ENCODE assay signal across 19 mouse cellular contexts in genomic region chr10:26327291-26327690, GRCm38 (mm10). TPM values are rescaled to one million over a fixed set of nuclear protein-coding genes. Genes with fewer than 3 reads are reported as not detected.
A peak's percentile ranks its signal among the peaks of the same experiment; 100 is the strongest.
DNase-seq lines count a peak whose midpoint lies in the region; ATAC-seq and TF ChIP-seq lines count a peak whose summit lies in the region.
"Had no signal": no experiment of that assay in that cellular context is flagged by ENCODE, and none has a peak within 500 bp of the region (broad histone marks: within the 10 kb centered on the region; RNA-seq: fewer than 3 reads in every experiment).

No protein-coding gene starts in this region.

- TF ChIP-seq CTCF in midbrain, postnatal 0 days (IDR thresholded peaks at IDR 0.05): no peak
- TF ChIP-seq CTCF in kidney, adult 2 months (conservative IDR thresholded peaks at IDR 0.05; ENCODE audit: insufficient read depth, insufficient read length, low read depth, low read length): no peak

- no peak overlapping the region for H3K9ac ChIP-seq in hindbrain, embryonic 11.5 days (ENCODE audit: low read depth, low read length)
- H3K9ac ChIP-seq in forebrain, embryonic 16.5 days (replicated peaks; ENCODE audit: low read depth, low read length): no peak overlapping the region
- H3K9ac ChIP-seq in midbrain, postnatal 0 days (replicated peaks; ENCODE audit: low read length, poor library complexity, severe bottlenecking): no peak overlapping the region
- H3K9ac ChIP-seq: embryonic facial prominence, embryonic 12.5 days; hindbrain, embryonic 15.5 days had no signal

- H3K27ac ChIP-seq in hindbrain, embryonic 11.5 days (ENCODE audit: low read depth, low read length): no peak overlapping the region
- no peak overlapping the region for H3K27ac ChIP-seq in hindbrain, embryonic 10.5 days
- no peak overlapping the region for H3K27ac ChIP-seq in forebrain, embryonic 16.5 days (ENCODE audit: low read length)
- H3K27ac ChIP-seq in midbrain, embryonic 10.5 days (replicated peaks): 0 out of 2 replicates have a peak overlapping the region, but pooled peaks have one; percentile 42
- no peak overlapping the region; the same call in 1 of the 2 replicates for H3K27ac ChIP-seq in midbrain, postnatal 0 days (ENCODE audit: low read depth, low read length)
- H3K27ac ChIP-seq in kidney, adult 2 months (ENCODE audit: insufficient read depth, low read depth, low read length): no peak overlapping the region
- H3K27ac ChIP-seq: embryonic facial prominence, embryonic 12.5 days; left cerebral cortex, adult 2 months; stomach, postnatal 0 days had no signal

- no peaks in the 10 kb centered on the region for H3K9me3 ChIP-seq in hindbrain, embryonic 11.5 days (ENCODE audit: control insufficient read depth, low read length)
- no peaks in the 10 kb centered on the region for H3K9me3 ChIP-seq in hindbrain, embryonic 10.5 days
- no peaks in the 10 kb centered on the region for H3K9me3 ChIP-seq in forebrain, embryonic 16.5 days (ENCODE audit: control insufficient read depth, low read length)
- no peaks in the 10 kb centered on the region for H3K9me3 ChIP-seq in midbrain, embryonic 10.5 days (replicated peaks)
- no peaks in the 10 kb centered on the region for H3K9me3 ChIP-seq in midbrain, postnatal 0 days (ENCODE audit: low read length)
- H3K9me3 ChIP-seq: embryonic facial prominence, embryonic 12.5 days; hindbrain, embryonic 15.5 days had no signal

- H3K27me3 ChIP-seq in hindbrain, embryonic 11.5 days (ENCODE audit: control insufficient read depth, insufficient read depth, low read length): no peaks in the 10 kb centered on the region
- 0 out of 2 replicates have a peak, but pooled peaks cover 5% of the 10 kb centered on the region for H3K27me3 ChIP-seq in hindbrain, embryonic 10.5 days (ENCODE audit: insufficient read depth, poor library complexity, severe bottlenecking)
- H3K27me3 ChIP-seq in forebrain, embryonic 16.5 days (replicated peaks; ENCODE audit: control insufficient read depth, insufficient read depth, low read length): no peaks in the 10 kb centered on the region
- peaks cover 7% of the 10 kb centered on the region; the same call in 1 of the 2 replicates for H3K27me3 ChIP-seq in midbrain, embryonic 10.5 days (ENCODE audit: low read depth, poor library complexity, severe bottlenecking)
- H3K27me3 ChIP-seq in midbrain, postnatal 0 days (ENCODE audit: insufficient read depth, low read length): no peaks in the 10 kb centered on the region
- no peaks in the 10 kb centered on the region for H3K27me3 ChIP-seq in kidney, adult 2 months (replicated peaks; ENCODE audit: control insufficient read depth, insufficient read depth, low read length)
- H3K27me3 ChIP-seq: embryonic facial prominence, embryonic 12.5 days; hindbrain, embryonic 15.5 days had no signal

- H3K4me1 ChIP-seq in hindbrain, embryonic 11.5 days (replicated peaks; ENCODE audit: control insufficient read depth, insufficient read depth, low read length): 0 out of 2 replicates have a peak, but pooled peaks cover 2% of the 10 kb centered on the region
- peaks cover 14% of the 10 kb centered on the region; the same call in 1 of the 2 replicates for H3K4me1 ChIP-seq in hindbrain, embryonic 10.5 days (replicated peaks)
- H3K4me1 ChIP-seq in forebrain, embryonic 16.5 days (replicated peaks; ENCODE audit: control insufficient read depth, insufficient read depth, low read length): peaks cover 4% of the 10 kb centered on the region
- peaks cover 17% of the 10 kb centered on the region for H3K4me1 ChIP-seq in midbrain, embryonic 10.5 days
- H3K4me1 ChIP-seq in midbrain, postnatal 0 days (ENCODE audit: insufficient read depth, low read length): no peaks in the 10 kb centered on the region
- no peaks in the 10 kb centered on the region for H3K4me1 ChIP-seq in kidney, adult 2 months (ENCODE audit: control insufficient read depth, insufficient read depth, low read length)
- H3K4me1 ChIP-seq: embryonic facial prominence, embryonic 12.5 days had no signal

- 0 out of 2 replicates have a peak, but pooled peaks cover 2% of the 10 kb centered on the region for H3K36me3 ChIP-seq in hindbrain, embryonic 11.5 days (ENCODE audit: control insufficient read depth, insufficient read depth, low read length)
- peaks cover 69% of the 10 kb centered on the region for H3K36me3 ChIP-seq in hindbrain, embryonic 10.5 days
- H3K36me3 ChIP-seq in forebrain, embryonic 16.5 days (ENCODE audit: control insufficient read depth, insufficient read depth): peaks cover 10% of the 10 kb centered on the region
- H3K36me3 ChIP-seq in midbrain, embryonic 10.5 days: peaks cover 62% of the 10 kb centered on the region
- H3K36me3 ChIP-seq in midbrain, postnatal 0 days (ENCODE audit: insufficient read depth, low read length): no peaks in the 10 kb centered on the region
- H3K36me3 ChIP-seq in kidney, adult 2 months (ENCODE audit: control insufficient read depth, insufficient read depth, low read length): peaks cover 2% of the 10 kb centered on the region; the same call in 1 of the 2 replicates
- H3K36me3 ChIP-seq: hindbrain, embryonic 15.5 days had no signal

- DNase-seq in hindbrain, embryonic 11.5 days (ENCODE audit: low spot score): no peak
- no peak for DNase-seq in hindbrain, embryonic 10.5 days (ENCODE audit: low spot score)
- DNase-seq in midbrain, embryonic 10.5 days (ENCODE audit: low spot score): no peak
- DNase-seq in midbrain, postnatal 0 days (ENCODE audit: low spot score): no peak
- no peak for DNase-seq in kidney, adult 2 months
- DNase-seq in layer of hippocampus, adult 9-10 months (ENCODE audit: low spot score): no peak
- DNase-seq in layer of hippocampus, postnatal 36 days: no peak
- DNase-seq: cerebellum, adult 2 months; kidney, adult 11 months; kidney, postnatal 10 days; liver; lung, postnatal 10 days; right cerebral cortex, postnatal 4 days had no signal

- peak; percentile 52; the same call in 1 of the 2 replicates for ATAC-seq in hindbrain, embryonic 11.5 days (ENCODE audit: low FRiP score)
- ATAC-seq in forebrain, embryonic 16.5 days: peak; percentile 34; the same call in 1 of the 2 replicates
- ATAC-seq in midbrain, postnatal 0 days (ENCODE audit: low FRiP score): 0 out of 2 replicates have a peak, but pooled peaks have one; percentile 15

- WGBS in hindbrain, embryonic 11.5 days: 66% methylated on average over 5 of the region's 5 CpGs
- WGBS in hindbrain, embryonic 10.5 days: 69% methylated on average over 5 of the region's 5 CpGs
- 47% methylated on average over 5 of the region's 5 CpGs for WGBS in forebrain, embryonic 16.5 days
- 65% methylated on average over 5 of the region's 5 CpGs for WGBS in midbrain, embryonic 10.5 days
- 44% methylated on average over 5 of the region's 5 CpGs for WGBS in midbrain, postnatal 0 days
- WGBS in kidney, adult 2 months: 96% methylated on average over 5 of the region's 5 CpGs

- no peak overlapping the region for H3K4me3 ChIP-seq in hindbrain, embryonic 11.5 days (ENCODE audit: low read depth, low read length)
- no peak overlapping the region for H3K4me3 ChIP-seq in hindbrain, embryonic 10.5 days
- no peak overlapping the region for H3K4me3 ChIP-seq in forebrain, embryonic 16.5 days (replicated peaks; ENCODE audit: low read length)
- no peak overlapping the region for H3K4me3 ChIP-seq in midbrain, embryonic 10.5 days
- no peak overlapping the region for H3K4me3 ChIP-seq in midbrain, postnatal 0 days (ENCODE audit: low read depth, low read length)
- H3K4me3 ChIP-seq in kidney, adult 2 months (ENCODE audit: insufficient read depth, low read depth, low read length): no peak overlapping the region
- H3K4me3 ChIP-seq: embryonic facial prominence, embryonic 12.5 days; erythroblast, embryonic 14.5 days; hindbrain, embryonic 15.5 days; left cerebral cortex, adult 2 months had no signal

- TF ChIP-seq POLR2A in kidney, adult 2 months (IDR thresholded peaks at IDR 0.05; ENCODE audit: low read depth, low read length): no peak

- no peak overlapping the region for H3K4me2 ChIP-seq in hindbrain, embryonic 11.5 days (replicated peaks; ENCODE audit: low read depth, low read length)
- H3K4me2 ChIP-seq in forebrain, embryonic 16.5 days (ENCODE audit: low read length): no peak overlapping the region
- no peak overlapping the region for H3K4me2 ChIP-seq in midbrain, postnatal 0 days (ENCODE audit: low read depth, low read length, poor library complexity, severe bottlenecking)
- H3K4me2 ChIP-seq: embryonic facial prominence, embryonic 12.5 days; hindbrain, embryonic 15.5 days had no signal

RNA-seq across cellular contexts. Expression of gene L3mbtl3, which starts 48.5 kb away (rescaled TPM):
- polyA plus RNA-seq in hindbrain, embryonic 11.5 days (2014; fragmentation: Nextera tagmentation; extraction: Ambion mirVana): 19.0 and 19.7 TPM in 2 replicates
- 16.8 and 17.1 TPM in 2 replicates for polyA plus RNA-seq in hindbrain, embryonic 10.5 days (2016; fragmentation: Nextera tagmentation; extraction: Ambion mirVana)
- 28.0 and 28.5 TPM in 2 replicates for polyA plus RNA-seq in forebrain, embryonic 16.5 days (2015; fragmentation: Nextera tagmentation; extraction: Ambion mirVana)
- polyA plus RNA-seq in midbrain, embryonic 10.5 days (2016; fragmentation: Nextera tagmentation; extraction: Ambion mirVana): 17.8 and 19.3 TPM in 2 replicates
- 59.6 and 69.5 TPM in 2 replicates for total RNA-seq in midbrain, postnatal 0 days (2014; rRNA removed)
- 24.9 and 27.3 TPM in 2 replicates for polyA plus RNA-seq in midbrain, postnatal 0 days (2015; fragmentation: Nextera tagmentation; extraction: Ambion mirVana)
- polyA plus RNA-seq in kidney, adult 2 months (2012; rRNA removed): 3.4 and 3.6 TPM in 2 replicates
- total RNA-seq in layer of hippocampus, postnatal 36 days (2021): 10 to 100 TPM; 19.4 to 21.7 TPM
